Mouse (Mus musculus) spleen, adult 2 months (tissue): Measurements from ENCODE around the gene Rhno1. TPM values are rescaled to one million over a fixed set of nuclear protein-coding genes. Genes with fewer than 3 reads are reported as not detected.

Source experiments
- DNase-seq, 2 experiments: peaks; one replicate each; pipeline versions ENCODE4 v3.0.0 to v3.0.0-alpha.2; 2012 to 2021; ENCODE audit warnings: low spot score in 2 of 2, low read depth in 1 of 2
- H3K27ac ChIP-seq: fragments of 200-500 bp; 2 replicates; pipeline ENCODE4 v1.5.1; 2012; ENCODE audit warnings: low read length, inconsistent platforms; ENCODE audit not compliant: insufficient read depth
- H3K27me3 ChIP-seq: fragments of 200-500 bp; 2 replicates; pipeline ENCODE4 v1.6.1; 2012; ENCODE audit warnings: mild to moderate bottlenecking, moderate library complexity, low read length, inconsistent platforms; ENCODE audit not compliant: control insufficient read depth, insufficient read depth
- H3K36me3 ChIP-seq: fragments of 200-500 bp; 2 replicates; pipeline ENCODE4 v1.6.1; 2012; ENCODE audit warnings: mild to moderate bottlenecking, low read length, inconsistent platforms; ENCODE audit not compliant: control insufficient read depth, insufficient read depth
- H3K4me1 ChIP-seq: fragments of 200-500 bp; 2 replicates; pipeline ENCODE4 v1.6.1; 2011; ENCODE audit warnings: inconsistent platforms; ENCODE audit not compliant: control insufficient read depth, insufficient read depth, insufficient read length
- H3K4me3 ChIP-seq: fragments of 200-500 bp; 2 replicates; pipeline ENCODE4 v1.5.1; 2011; ENCODE audit warnings: mild to moderate bottlenecking, inconsistent platforms; ENCODE audit not compliant: insufficient read depth, insufficient read length; ENCODE audit errors: extremely low read depth
- CTCF ChIP-seq: fragments of 200-500 bp; IDR thresholded peaks from 2 replicates; pipeline ENCODE4 v1.5.1; 2011; ENCODE audit warnings: mild to moderate bottlenecking, inconsistent platforms; ENCODE audit not compliant: insufficient read depth, insufficient read length, insufficient replicate concordance; ENCODE audit errors: extremely low read depth
- POLR2A ChIP-seq: fragments of 200-500 bp; IDR thresholded peaks from 2 replicates; pipeline ENCODE4 v1.6.1; 2011; ENCODE audit warnings: low read depth, low read length, inconsistent platforms
- WGBS: fragments of 180-500 bp; shearing (Covaris S2); methylation state at CpG from one replicate; pipeline ENCODE4 v1.1.7; 2018; 5-methylcytosine and 5-hydroxymethylcytosine counted together
- polyA plus RNA-seq: library from polyadenylated mRNA; depleted of rRNA; stranded (reverse); fragments of >200 nt; gene quantifications from 2 replicates; pipeline ENCODE4 v1.2.3, GENCODE M21; 2012; rRNA removed

Gene Rhno1
- polyA plus RNA-seq, 1 experiment, result 16.0 TPM

DNA sequence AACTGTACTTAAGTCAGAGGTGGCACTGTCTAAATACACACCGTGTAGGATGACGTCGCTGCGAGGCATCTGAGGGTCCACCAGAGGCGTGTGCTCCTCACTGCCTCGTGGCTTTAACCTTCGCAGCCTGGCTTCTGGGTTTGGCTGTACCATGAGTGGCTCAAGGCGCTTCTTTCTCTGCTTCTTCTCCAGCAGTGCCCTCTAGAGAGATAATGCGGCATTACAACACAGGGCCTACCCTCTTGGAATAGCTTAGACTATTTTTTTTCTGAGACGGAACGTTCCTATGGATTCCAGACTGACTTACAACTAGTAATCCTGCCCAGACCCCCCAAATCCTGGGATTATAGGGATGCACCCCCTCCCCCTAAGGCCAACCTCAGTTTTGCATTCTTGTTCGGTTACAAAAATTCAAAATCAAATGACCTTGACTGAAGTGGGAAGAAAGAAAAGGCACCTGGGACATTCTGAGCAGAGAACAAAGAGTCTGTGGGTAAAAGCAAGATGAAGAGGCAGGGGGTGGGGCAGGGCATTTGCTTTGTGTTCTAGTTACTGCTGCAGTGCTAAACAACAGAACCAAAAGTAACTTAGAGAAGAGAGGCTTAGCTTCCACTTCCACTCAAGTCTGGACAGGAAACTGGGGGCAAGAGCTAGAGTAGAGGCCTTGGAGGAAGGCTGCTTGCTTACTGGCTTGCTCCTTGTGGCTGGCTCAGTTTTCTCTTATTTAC lies 28.1 kb downstream of the Rhno1 start:
- H3K27ac ChIP-seq, result no peak overlapping the region
- no peaks in the 10 kb centered on the region; the same call in 1 of the 2 replicates for H3K36me3 ChIP-seq
- H3K4me3 ChIP-seq, result no peak overlapping the region
- TF ChIP-seq CTCF (peak; percentile 22; the same call in 1 of the 2 replicates), POLR2A (no peak)
- 14% methylated on average over 12 of the region's 12 CpGs for WGBS
- no peaks in the 10 kb centered on the region; the same call in 1 of the 2 replicates for H3K4me1 ChIP-seq
- DNase-seq, result peak; percentile 48 to 58
- H3K27me3 ChIP-seq, result no peaks in the 10 kb centered on the region

DNA sequence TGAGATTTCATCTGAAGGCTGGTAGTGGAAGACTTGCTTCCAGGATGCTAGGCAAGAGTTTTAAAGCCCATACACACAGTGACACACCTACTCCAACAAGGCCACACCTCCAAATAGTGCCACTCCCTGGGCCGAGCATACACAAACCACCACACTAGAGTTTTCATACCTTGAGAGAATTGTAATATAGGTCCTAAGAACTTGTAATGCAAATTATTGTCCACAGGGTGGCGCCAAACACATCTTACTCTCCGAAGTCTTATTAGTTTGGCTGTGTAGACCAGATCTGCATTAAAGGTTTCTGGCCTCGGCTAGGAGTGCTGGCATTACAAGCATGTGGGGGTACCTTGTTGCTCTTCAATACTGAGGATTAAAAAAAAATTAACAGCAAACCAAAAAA lies 44.4 kb downstream of the Rhno1 start:
- DNase-seq, result peak; percentile 38 to 51
- no peaks in the 10 kb centered on the region for H3K36me3 ChIP-seq
- H3K4me3 ChIP-seq, result no peak overlapping the region
- no peaks in the 10 kb centered on the region for H3K4me1 ChIP-seq
- H3K27ac ChIP-seq, result no peak overlapping the region
- H3K27me3 ChIP-seq, result no peaks in the 10 kb centered on the region
- 2% methylated on average over 4 of the region's 4 CpGs for WGBS
- TF ChIP-seq POLR2A, result no peak
- TF ChIP-seq CTCF, result no peak

DNA sequence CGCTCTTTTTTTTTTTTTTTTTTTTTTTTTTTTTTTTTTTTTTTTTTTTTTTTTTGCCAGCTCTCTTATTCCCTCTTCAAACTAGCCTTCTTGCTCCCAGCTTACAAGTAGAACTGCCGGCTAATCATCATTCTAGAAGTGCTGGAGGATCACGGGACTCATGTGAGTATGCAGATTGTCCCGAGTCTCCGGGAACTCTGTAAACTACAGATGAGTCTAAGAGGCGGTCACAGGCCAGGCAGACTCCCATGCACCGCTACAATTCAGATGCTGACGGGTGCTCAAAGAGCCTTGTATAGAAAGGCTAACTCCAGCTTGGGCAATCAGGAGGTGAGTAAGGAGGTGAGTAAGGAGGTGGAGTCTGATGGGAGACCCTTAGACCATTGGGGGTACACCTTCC lies 47.1 kb downstream of the Rhno1 start:
- TF ChIP-seq POLR2A, result no peak
- TF ChIP-seq CTCF, result no peak
- WGBS, result 83% methylated on average over 8 of the region's 8 CpGs

DNA sequence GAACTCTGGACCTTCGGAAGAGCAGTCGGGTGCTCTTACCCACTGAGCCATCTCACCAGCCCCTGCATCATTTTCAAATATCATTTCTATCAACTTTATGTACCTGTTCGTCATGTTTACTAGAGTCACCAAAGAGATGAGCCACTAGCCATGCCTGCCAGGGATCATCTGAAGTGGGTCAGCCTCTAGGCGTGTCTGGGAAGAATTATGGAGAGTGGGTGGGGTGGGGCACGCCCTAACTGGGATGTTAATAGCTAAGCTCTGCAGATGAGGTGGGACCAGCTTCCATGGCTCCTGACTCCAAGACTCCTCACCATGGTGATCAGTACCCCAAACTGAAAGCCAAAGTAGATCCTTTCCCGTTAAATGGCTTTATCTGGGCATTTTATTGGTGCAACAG lies 47.9 kb downstream of the Rhno1 start:
- H3K27me3 ChIP-seq, result no peaks in the 10 kb centered on the region
- no peak overlapping the region for H3K4me3 ChIP-seq
- no peaks in the 10 kb centered on the region for H3K36me3 ChIP-seq
- TF ChIP-seq POLR2A (no peak), CTCF (no peak)
- no peak for DNase-seq
- no peaks in the 10 kb centered on the region for H3K4me1 ChIP-seq
- 86% methylated on average over 6 of the region's 6 CpGs for WGBS
- H3K27ac ChIP-seq, result no peak overlapping the region

More for the DNA sequence above, 47.1 kb downstream of the Rhno1 start:
- no peak for DNase-seq
- Histone ChIP-seq H3K4me3 (no peak overlapping the region), H3K36me3 (no peaks in the 10 kb centered on the region), H3K4me1 (no peaks in the 10 kb centered on the region), H3K27me3 (no peaks in the 10 kb centered on the region), H3K27ac (no peak overlapping the region)

DNA sequence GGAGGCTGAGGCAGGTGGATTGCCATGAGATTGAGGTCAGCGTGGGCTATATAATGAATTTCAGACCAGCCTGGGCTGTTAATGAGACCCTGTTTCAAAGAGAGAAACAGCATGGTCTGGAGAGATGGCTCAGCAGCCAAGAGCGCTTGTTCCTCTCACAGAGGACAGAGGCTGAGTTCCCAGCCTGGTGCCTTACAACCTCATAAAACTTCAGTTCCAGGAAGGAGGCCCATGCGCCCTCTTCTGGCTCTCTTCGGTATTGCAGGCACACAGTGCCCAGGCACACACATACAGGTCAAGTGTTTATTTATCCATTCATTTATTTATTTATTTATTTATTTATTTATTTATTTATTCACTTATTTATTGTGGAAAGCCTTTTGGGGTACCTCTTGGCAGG lies 54.4 kb downstream of the Rhno1 start:
- Histone ChIP-seq H3K27ac (no peak overlapping the region), H3K27me3 (no peaks in the 10 kb centered on the region), H3K36me3 (no peaks in the 10 kb centered on the region), H3K4me1 (no peaks in the 10 kb centered on the region), H3K4me3 (no peak overlapping the region)
- DNase-seq, result peak in 1 of 2 experiments; percentile 20
- TF ChIP-seq CTCF (peak; percentile 55; the same call in 1 of the 2 replicates), POLR2A (no peak)
- WGBS, result 39% methylated on average over 4 of the region's 4 CpGs

Other genes starting within 250 kb of the Rhno1 start
- gene Tspan9, start 219.3 kb downstream of the Rhno1 start, polyA plus RNA-seq, result 29.8 and 30.6 TPM in 2 replicates
- gene Tead4, start 62.1 kb downstream of the Rhno1 start, polyA plus RNA-seq, result 0.41 and 0.67 TPM in 2 replicates
- 5.9 and 6.7 TPM in 2 replicates for gene Tulp3, start 7.1 kb downstream of the Rhno1 start, polyA plus RNA-seq
- 10.8 and 12.7 TPM in 2 replicates for gene Foxm1, start 56 bp upstream of the Rhno1 start, polyA plus RNA-seq
- 0.05 TPM in 1 of 2 replicates, not detected in the other for gene Tex52, start 12.5 kb upstream of the Rhno1 start, polyA plus RNA-seq
- not detected in 2 replicates for gene Gm44596, start 12.6 kb upstream of the Rhno1 start, polyA plus RNA-seq
- 0.28 and 0.35 TPM in 2 replicates for gene Nrip2, start 36.4 kb upstream of the Rhno1 start, polyA plus RNA-seq
- 23.0 and 32.6 TPM in 2 replicates for gene Itfg2, start 62.0 kb upstream of the Rhno1 start, polyA plus RNA-seq
- gene Fkbp4, start 75.8 kb upstream of the Rhno1 start, polyA plus RNA-seq, result 46.3 and 60.3 TPM in 2 replicates
- 0.04 and 0.05 TPM in 2 replicates for gene Pzp, start 163.8 kb upstream of the Rhno1 start, polyA plus RNA-seq
- not detected in 2 replicates for gene A2ml1, start 218.7 kb upstream of the Rhno1 start, polyA plus RNA-seq